Mouse (Mus musculus) small intestine, adult 2 months (tissue): Measurements from ENCODE around the gene Ccer2.

Source experiments
- CTCF ChIP-seq: fragments of 200-500 bp; IDR thresholded peaks from 2 replicates; pipeline ENCODE4 v1.5.1; 2012; ENCODE audit warnings: low read depth, mild to moderate bottlenecking, control low read depth, inconsistent platforms, low read length, moderate library complexity, mixed read lengths; ENCODE audit not compliant: insufficient replicate concordance, insufficient read length; ENCODE audit errors: extremely low read depth
- POLR2A ChIP-seq: fragments of 200-500 bp; IDR thresholded peaks from 2 replicates; pipeline ENCODE4 v1.6.1; 2012; ENCODE audit warnings: low read depth, mild to moderate bottlenecking, control low read depth, inconsistent platforms, low read length, moderate library complexity

DNA sequence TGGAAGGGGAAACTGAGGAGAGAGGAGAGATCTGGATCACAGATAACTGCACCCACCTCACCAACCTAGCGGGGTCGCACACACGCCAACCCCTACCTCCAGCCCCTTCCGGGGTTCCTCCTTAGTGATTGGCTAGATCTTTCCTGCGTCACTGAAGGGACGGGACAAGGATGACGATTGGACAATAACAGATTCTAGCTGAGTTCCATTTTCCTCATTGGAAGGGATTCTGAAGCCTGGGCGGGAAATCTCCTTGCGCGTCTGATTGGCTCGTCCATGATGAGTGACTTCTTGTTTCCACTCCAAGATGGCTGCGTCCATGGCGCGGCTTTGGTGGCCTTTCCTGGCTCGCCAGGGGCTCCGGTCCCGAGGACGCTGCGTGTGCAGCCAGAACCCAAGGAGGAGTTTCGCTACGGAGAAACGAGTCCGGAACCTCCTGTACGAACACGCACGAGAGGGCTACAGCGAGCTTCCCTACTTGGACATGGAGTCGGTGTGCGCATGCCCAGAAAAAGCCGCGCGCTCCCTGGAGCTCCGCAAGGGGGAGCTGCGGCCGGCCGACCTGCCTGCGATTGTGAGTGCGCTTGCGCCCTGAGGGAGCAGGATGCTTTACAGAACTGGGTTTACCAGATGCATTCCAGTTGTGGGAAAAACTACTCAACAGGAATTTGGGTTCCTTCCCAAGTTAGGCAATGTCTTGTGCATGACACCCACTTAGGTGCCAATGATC is 14.1 kb upstream of the Ccer2 start, which contains the start of the genes Mrps12 and Sars2:
- peak; percentile 85 for TF ChIP-seq CTCF
- peak; percentile 53; the same call in 1 of the 2 replicates for TF ChIP-seq POLR2A
